Mouse (Mus musculus): ENCODE measurements around the gene Ptgis. TPM values are rescaled to one million over a fixed set of nuclear protein-coding genes. Genes with fewer than 3 reads are reported as not detected.

The Ptgis gene
- total and polyA plus RNA-seq, 3 experiments = 17.3 to 74.3 (median 37.2) TPM

DNA sequence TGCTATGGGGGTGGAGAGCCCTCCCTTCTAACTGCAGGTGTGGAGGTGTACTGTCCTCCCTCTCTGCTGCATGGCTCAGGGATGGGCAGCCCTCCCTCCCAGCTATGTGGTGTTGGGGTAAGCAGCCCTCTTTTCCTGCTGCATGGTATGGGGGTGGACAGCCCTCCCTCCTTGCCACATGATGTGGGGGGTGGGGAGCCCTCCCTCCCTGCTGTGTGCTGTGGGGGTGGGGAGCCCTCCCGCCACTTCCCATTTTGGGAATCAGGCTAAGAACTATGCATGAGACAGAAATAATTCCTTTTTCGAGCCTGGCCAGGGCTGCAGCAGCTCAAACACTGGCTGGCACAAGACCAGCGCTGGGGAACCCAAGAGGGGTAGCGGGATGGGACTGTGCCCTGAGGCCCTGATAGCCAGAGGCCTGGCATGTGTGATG is 84.8 kb downstream of the Ptgis start:
- DNase-seq = no peak

GRCm38 (mm10) chr2:167150880-167151279 is 89.5 kb downstream of the Ptgis start:
- DNase-seq = no peak

DNA sequence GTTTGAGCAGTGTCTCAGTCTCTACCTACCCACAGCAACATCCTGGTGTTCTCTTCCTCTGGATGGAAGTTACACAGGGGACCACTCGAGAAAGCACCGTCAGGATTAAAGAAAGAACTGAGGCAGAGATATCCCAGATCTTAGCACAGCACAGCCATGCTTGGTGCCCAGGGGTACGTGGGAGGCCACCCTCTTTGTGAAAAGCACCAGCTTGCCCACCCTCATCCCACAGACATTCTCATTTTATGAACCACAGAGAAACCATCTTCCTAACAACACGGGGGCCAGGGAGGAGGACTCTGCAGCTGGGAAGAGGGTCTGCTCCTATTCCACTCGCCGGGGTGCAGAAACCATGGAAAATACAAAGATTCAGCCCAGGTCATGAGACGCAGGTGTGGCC is 90.3 kb downstream of the Ptgis start:
- no peak for DNase-seq

GRCm38 (mm10) chr2:167149035-167149434 is 91.4 kb downstream of the Ptgis start:
- no peak for DNase-seq

GRCm38 (mm10) chr2:167147708-167148107 is 92.7 kb downstream of the Ptgis start:
- no peak for DNase-seq

DNA sequence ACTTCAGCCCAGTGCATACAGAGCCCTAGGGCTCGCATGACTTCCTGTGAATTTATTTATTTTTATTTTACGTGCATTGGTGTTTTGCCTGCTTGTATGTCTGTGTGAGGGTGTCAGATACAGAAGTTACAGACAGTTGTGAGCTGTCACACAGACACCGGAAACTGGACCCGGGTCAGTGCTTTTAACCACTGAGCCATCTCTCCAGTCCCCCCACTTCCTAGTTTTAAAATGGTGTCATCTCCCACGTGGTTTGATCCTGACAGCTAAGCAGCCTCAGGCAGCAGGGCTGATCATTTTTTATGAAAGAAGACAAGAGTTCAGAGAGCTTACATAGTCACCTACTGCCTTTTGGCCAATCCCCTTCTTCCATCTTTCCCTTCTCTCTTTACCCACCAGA is 94.5 kb downstream of the Ptgis start:
- DNase-seq = no peak

GRCm38 (mm10) chr2:167144439-167145307 is 95.7 kb downstream of the Ptgis start:
- DNase-seq = no peak

DNA sequence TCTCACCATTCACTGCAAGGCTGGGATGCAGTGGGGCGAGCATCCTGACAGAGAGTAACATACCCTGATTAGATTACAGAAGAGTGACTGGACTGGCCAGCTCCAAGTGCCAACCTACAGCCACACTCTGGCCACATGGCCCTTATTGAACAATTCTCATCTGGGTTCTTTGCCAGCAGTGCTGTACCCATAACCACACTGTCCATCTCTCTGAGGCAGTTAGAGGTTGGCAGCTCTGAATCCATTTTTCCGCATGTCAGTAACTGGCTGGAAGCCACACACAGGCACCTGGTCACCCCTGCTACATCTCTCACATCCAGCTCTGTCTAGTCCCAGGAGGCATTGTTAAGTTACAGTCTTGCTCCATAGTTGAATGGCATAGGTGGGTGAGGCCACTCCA is 96.5 kb downstream of the Ptgis start:
- DNase-seq = no peak

- DNase-seq = no peak
Observed at GRCm38 (mm10) chr2:167142282-167142681, 98.1 kb downstream of the Ptgis start.

DNA sequence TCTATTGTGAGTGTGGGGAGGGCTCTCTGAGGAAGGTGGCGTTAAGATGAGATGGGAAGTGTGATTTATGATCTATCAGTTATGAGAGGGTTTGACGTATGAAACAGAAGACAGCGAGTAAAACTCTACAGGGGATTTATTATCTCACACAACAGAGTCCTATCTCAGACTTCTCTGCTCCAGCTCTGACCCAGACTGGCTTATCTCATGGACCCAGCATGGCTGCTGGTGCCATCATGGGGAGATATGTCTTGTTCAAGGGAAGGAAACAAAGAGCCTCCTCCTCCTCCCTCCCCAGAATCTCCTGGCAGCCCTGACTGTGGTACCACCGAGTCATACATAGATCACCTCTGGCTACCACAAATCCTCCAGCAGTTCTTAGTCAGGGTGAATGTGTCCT is 98.6 kb downstream of the Ptgis start:
- DNase-seq = no peak

Other genes with a start within 250 kb of the Ptgis start
- 10 to 100 TPM; 61.5 to 91.7 TPM for gene Stau1, start 244.3 kb downstream of the Ptgis start, total RNA-seq (2021)
- gene Stau1, start 244.3 kb downstream of the Ptgis start, polyA plus RNA-seq (2012; rRNA removed) = 38.8 and 52.7 TPM in 2 replicates
- gene Ddx27, start 225.4 kb downstream of the Ptgis start, total RNA-seq (2021) = 10 to 100 TPM; 29.2 to 41.5 TPM
- gene Ddx27, start 225.4 kb downstream of the Ptgis start, polyA plus RNA-seq (2012; rRNA removed) = 28.3 and 31.1 TPM in 2 replicates
- gene Znfx1, start 177.6 kb downstream of the Ptgis start, total RNA-seq (2021) = 10 to 100 TPM; 50.2 to 53.6 TPM
- gene Znfx1, start 177.6 kb downstream of the Ptgis start, polyA plus RNA-seq (2012; rRNA removed) = 29.5 and 31.9 TPM in 2 replicates
- 10 to 100 TPM; 14.8 to 21.7 TPM for gene Kcnb1, start 50.4 kb downstream of the Ptgis start, total RNA-seq (2021)
- gene Kcnb1, start 50.4 kb downstream of the Ptgis start, polyA plus RNA-seq (2012; rRNA removed) = 7.7 and 9.4 TPM in 2 replicates
- 100 to 1,000 TPM in 1 of 2 experiments, 10 to 100 TPM in 1; 92.7 to 113 TPM for gene B4galt5, start 108.6 kb upstream of the Ptgis start, total RNA-seq (2021)
- 43.9 and 47.6 TPM in 2 replicates for gene B4galt5, start 108.6 kb upstream of the Ptgis start, polyA plus RNA-seq (2012; rRNA removed)
- gene Slc9a8, start 181.1 kb upstream of the Ptgis start, total RNA-seq (2021) = 10 to 100 TPM; 33.8 to 40.2 TPM
- gene Slc9a8, start 181.1 kb upstream of the Ptgis start, polyA plus RNA-seq (2012; rRNA removed) = 51.2 and 67.5 TPM in 2 replicates